ENCODE assay signal across 20 mouse cellular contexts in genomic region chr12:31712727-31713126, GRCm38 (mm10). TPM values are rescaled to one million over a fixed set of nuclear protein-coding genes. Genes with fewer than 3 reads are reported as not detected.
A peak's percentile ranks its signal among the peaks of the same experiment; 100 is the strongest.
DNase-seq lines count a peak whose midpoint lies in the region; ATAC-seq and TF ChIP-seq lines count a peak whose summit lies in the region.
"Had no signal": no experiment of that assay in that cellular context is flagged by ENCODE, and none has a peak within 500 bp of the region (broad histone marks: within the 10 kb centered on the region; RNA-seq: fewer than 3 reads in every experiment).

No protein-coding gene starts in this region.

- H3K9me3 ChIP-seq in heart, embryonic 13.5 days, result no peaks in the 10 kb centered on the region
- no peaks in the 10 kb centered on the region for H3K9me3 ChIP-seq in neural tube, embryonic 13.5 days
- H3K9me3 ChIP-seq in hindbrain, postnatal 0 days (ENCODE audit: low read length), result no peaks in the 10 kb centered on the region
- H3K9me3 ChIP-seq in lung, postnatal 0 days (ENCODE audit: low read length), result no peaks in the 10 kb centered on the region
- H3K9me3 ChIP-seq: embryonic facial prominence, embryonic 15.5 days; forebrain, embryonic 12.5 days; G1E; limb, embryonic 10.5 days; liver, embryonic 13.5 days had no signal

- ATAC-seq in heart, embryonic 13.5 days (ENCODE audit: extremely low read depth, insufficient number of reproducible peaks, low FRiP score, low TSS enrichment), result no peak
- no peak for ATAC-seq in neural tube, embryonic 13.5 days (ENCODE audit: low read depth)
- ATAC-seq in hindbrain, postnatal 0 days, result no peak
- no peak for ATAC-seq in lung, postnatal 0 days

- TF ChIP-seq EP300 in lung, postnatal 0 days (IDR thresholded peaks at IDR 0.05), result no peak

- H3K27ac ChIP-seq in heart, embryonic 13.5 days (replicated peaks), result no peak overlapping the region
- H3K27ac ChIP-seq in neural tube, embryonic 13.5 days (replicated peaks), result no peak overlapping the region
- no peak overlapping the region for H3K27ac ChIP-seq in hindbrain, postnatal 0 days
- H3K27ac ChIP-seq in lung, postnatal 0 days (ENCODE audit: low read length), result no peak overlapping the region
- H3K27ac ChIP-seq: embryonic facial prominence, embryonic 15.5 days; limb, embryonic 10.5 days; liver, embryonic 13.5 days had no signal

- no peak for DNase-seq in heart, postnatal 25 days (ENCODE audit: low spot score)
- no peak for DNase-seq in neural tube, embryonic 10.5 days (ENCODE audit: extremely low spot score, low spot score)
- DNase-seq in hindbrain, postnatal 0 days (ENCODE audit: low spot score), result no peak
- DNase-seq in lung, postnatal 0 days (ENCODE audit: low spot score), result no peak
- no peak for DNase-seq in thymus, postnatal 10 days (ENCODE audit: low spot score in 2 of 2)
- DNase-seq: adrenal gland, adult 2 months; cerebellum, adult 8-10 months; gastrocnemius, postnatal 10 days; heart, postnatal 4 days; kidney, adult 11 months; kidney, postnatal 14 days; liver, embryonic 13.5 days; thymus, adult 2 months had no signal

- peaks cover 13% of the 10 kb centered on the region for H3K36me3 ChIP-seq in heart, embryonic 13.5 days
- H3K36me3 ChIP-seq in neural tube, embryonic 13.5 days, result no peaks in the 10 kb centered on the region
- H3K36me3 ChIP-seq in hindbrain, postnatal 0 days (ENCODE audit: insufficient read depth, low read length), result no peaks in the 10 kb centered on the region
- no peaks in the 10 kb centered on the region for H3K36me3 ChIP-seq in lung, postnatal 0 days (ENCODE audit: insufficient read depth, low read length)
- H3K36me3 ChIP-seq: embryonic facial prominence, embryonic 15.5 days; forebrain, embryonic 12.5 days; limb, embryonic 10.5 days; liver, embryonic 13.5 days had no signal

- peak overlapping the region; percentile 60 for H3K4me3 ChIP-seq in heart, embryonic 13.5 days
- H3K4me3 ChIP-seq in neural tube, embryonic 13.5 days, result peak overlapping the region; percentile 48
- peak overlapping the region; percentile 41 for H3K4me3 ChIP-seq in hindbrain, postnatal 0 days (ENCODE audit: low read length)
- H3K4me3 ChIP-seq in lung, postnatal 0 days (ENCODE audit: low read depth, low read length), result no peak overlapping the region
- H3K4me3 ChIP-seq: limb, embryonic 10.5 days; liver, embryonic 13.5 days had no signal

- H3K4me2 ChIP-seq in heart, embryonic 13.5 days, result peak overlapping the region; percentile 65
- peak overlapping the region; percentile 57 for H3K4me2 ChIP-seq in neural tube, embryonic 13.5 days
- peak overlapping the region; percentile 56 for H3K4me2 ChIP-seq in hindbrain, postnatal 0 days (ENCODE audit: low read depth, low read length)
- H3K4me2 ChIP-seq in lung, postnatal 0 days (replicated peaks; ENCODE audit: low read depth, low read length), result no peak overlapping the region
- H3K4me2 ChIP-seq: embryonic facial prominence, embryonic 15.5 days; liver, embryonic 13.5 days had no signal

- H3K27me3 ChIP-seq in heart, embryonic 13.5 days (replicated peaks), result no peaks in the 10 kb centered on the region
- H3K27me3 ChIP-seq in neural tube, embryonic 13.5 days, result no peaks in the 10 kb centered on the region
- H3K27me3 ChIP-seq in hindbrain, postnatal 0 days (ENCODE audit: insufficient read depth, low read length), result no peaks in the 10 kb centered on the region
- no peaks in the 10 kb centered on the region for H3K27me3 ChIP-seq in lung, postnatal 0 days (replicated peaks; ENCODE audit: insufficient read depth, low read length)
- H3K27me3 ChIP-seq: embryonic facial prominence, embryonic 15.5 days; forebrain, embryonic 12.5 days; liver, embryonic 13.5 days had no signal

- WGBS in heart, embryonic 13.5 days, result 71% methylated on average over 4 of the region's 4 CpGs
- WGBS in neural tube, embryonic 13.5 days, result 52% methylated on average over 4 of the region's 4 CpGs
- 65% methylated on average over 4 of the region's 4 CpGs for WGBS in hindbrain, postnatal 0 days
- 68% methylated on average over 4 of the region's 4 CpGs for WGBS in lung, postnatal 0 days

- intact Hi-C loops in heart, postnatal 25 days (cut with DNase I), result no loop called here

- peak overlapping the region; percentile 67 for H3K9ac ChIP-seq in heart, embryonic 13.5 days
- H3K9ac ChIP-seq in neural tube, embryonic 13.5 days, result no peak overlapping the region
- H3K9ac ChIP-seq in hindbrain, postnatal 0 days (replicated peaks; ENCODE audit: low read length), result no peak overlapping the region
- H3K9ac ChIP-seq in lung, postnatal 0 days (replicated peaks; ENCODE audit: low read depth), result no peak overlapping the region
- H3K9ac ChIP-seq: embryonic facial prominence, embryonic 15.5 days; forebrain, embryonic 12.5 days; liver, embryonic 13.5 days had no signal

- no peak for TF ChIP-seq CTCF in hindbrain, postnatal 0 days (IDR thresholded peaks at IDR 0.05; ENCODE audit: low read depth)
- TF ChIP-seq CTCF in lung, postnatal 0 days (IDR thresholded peaks at IDR 0.05), result no peak

- H3K4me1 ChIP-seq in heart, embryonic 13.5 days, result peaks cover 13% of the 10 kb centered on the region
- H3K4me1 ChIP-seq in neural tube, embryonic 13.5 days (replicated peaks), result peaks cover 23% of the 10 kb centered on the region
- H3K4me1 ChIP-seq in hindbrain, postnatal 0 days (ENCODE audit: insufficient read depth, low read length), result 0 out of 2 replicates have a peak, but pooled peaks cover 6% of the 10 kb centered on the region
- H3K4me1 ChIP-seq in lung, postnatal 0 days (ENCODE audit: insufficient read depth, low read depth, low read length), result no peaks in the 10 kb centered on the region
- H3K4me1 ChIP-seq: liver, embryonic 13.5 days had no signal

RNA-seq across cellular contexts. Expression of gene Gpr22, which starts 1.0 kb away (rescaled TPM):
- 12.9 and 16.4 TPM in 2 replicates for polyA plus RNA-seq in heart, embryonic 13.5 days (2015; fragmentation: Nextera tagmentation; extraction: Ambion mirVana)
- total RNA-seq in heart, postnatal 25 days (2021), result 10 to 100 TPM; 19.5 to 20.5 TPM
- polyA plus RNA-seq in neural tube, embryonic 13.5 days (2015; fragmentation: Nextera tagmentation; extraction: Ambion mirVana), result 18.7 and 19.2 TPM in 2 replicates
- total RNA-seq in hindbrain, postnatal 0 days (2014; rRNA removed), result 19.4 and 24.7 TPM in 2 replicates
- polyA plus RNA-seq in hindbrain, postnatal 0 days (2015; fragmentation: Nextera tagmentation; extraction: Ambion mirVana), result 15.1 and 16.2 TPM in 2 replicates
- 0.08 and 0.24 TPM in 2 replicates for polyA plus RNA-seq in lung, postnatal 0 days (2015; fragmentation: Nextera tagmentation; extraction: Ambion mirVana)
- total RNA-seq: gastrocnemius, postnatal 10 days; neutrophil, adult 5-6 weeks had no signal
- polyA plus RNA-seq: G1E had no signal

RNA-seq across cellular contexts. Expression of gene Cog5, which starts 58.1 kb away (rescaled TPM):
- 25.5 and 28.1 TPM in 2 replicates for polyA plus RNA-seq in heart, embryonic 13.5 days (2015; fragmentation: Nextera tagmentation; extraction: Ambion mirVana)
- total RNA-seq in heart, postnatal 25 days (2021), result 10 to 100 TPM; 49.6 to 53.9 TPM
- 33.1 and 35.5 TPM in 2 replicates for polyA plus RNA-seq in neural tube, embryonic 13.5 days (2015; fragmentation: Nextera tagmentation; extraction: Ambion mirVana)
- total RNA-seq in hindbrain, postnatal 0 days (2014; rRNA removed), result 38.3 and 46.9 TPM in 2 replicates
- polyA plus RNA-seq in hindbrain, postnatal 0 days (2015; fragmentation: Nextera tagmentation; extraction: Ambion mirVana), result 17.6 and 18.4 TPM in 2 replicates
- 17.0 and 21.9 TPM in 2 replicates for polyA plus RNA-seq in lung, postnatal 0 days (2015; fragmentation: Nextera tagmentation; extraction: Ambion mirVana)

RNA-seq across cellular contexts. Expression of gene Dus4l, which starts 58.1 kb away (rescaled TPM):
- polyA plus RNA-seq in heart, embryonic 13.5 days (2015; fragmentation: Nextera tagmentation; extraction: Ambion mirVana), result 5.3 and 6.8 TPM in 2 replicates
- total RNA-seq in heart, postnatal 25 days (2021), result 1 to 10 TPM; 7.4 to 8.5 TPM
- 3.4 and 7.6 TPM in 2 replicates for polyA plus RNA-seq in neural tube, embryonic 13.5 days (2015; fragmentation: Nextera tagmentation; extraction: Ambion mirVana)
- 1.4 and 2.2 TPM in 2 replicates for total RNA-seq in hindbrain, postnatal 0 days (2014; rRNA removed)
- polyA plus RNA-seq in hindbrain, postnatal 0 days (2015; fragmentation: Nextera tagmentation; extraction: Ambion mirVana), result 7.7 and 8.7 TPM in 2 replicates
- 7.4 and 8.9 TPM in 2 replicates for polyA plus RNA-seq in lung, postnatal 0 days (2015; fragmentation: Nextera tagmentation; extraction: Ambion mirVana)

Comparison
In these comparisons a context has a peak if more than half of its experiments do, and no peak if none do; other contexts are left out.
1. RNA of gene Gpr22, which starts 1.0 kb away (polyA plus RNA-seq): 18.7 to 19.2 TPM in neural tube, embryonic 13.5 days, 15.1 to 16.2 TPM in hindbrain, postnatal 0 days and 12.9 to 16.4 TPM in heart, embryonic 13.5 days; 0.08 to 0.24 TPM in lung, postnatal 0 days; every median in the first group is over 10 times any median in the second.